Mouse (Mus musculus): ENCODE measurements around the gene Shc2. TPM values are rescaled to one million over a fixed set of nuclear protein-coding genes. Genes with fewer than 3 reads are reported as not detected.

Shc2 gene
- polyA plus RNA-seq, 1 experiment from 2014 or later, result 7.7 TPM

DNA sequence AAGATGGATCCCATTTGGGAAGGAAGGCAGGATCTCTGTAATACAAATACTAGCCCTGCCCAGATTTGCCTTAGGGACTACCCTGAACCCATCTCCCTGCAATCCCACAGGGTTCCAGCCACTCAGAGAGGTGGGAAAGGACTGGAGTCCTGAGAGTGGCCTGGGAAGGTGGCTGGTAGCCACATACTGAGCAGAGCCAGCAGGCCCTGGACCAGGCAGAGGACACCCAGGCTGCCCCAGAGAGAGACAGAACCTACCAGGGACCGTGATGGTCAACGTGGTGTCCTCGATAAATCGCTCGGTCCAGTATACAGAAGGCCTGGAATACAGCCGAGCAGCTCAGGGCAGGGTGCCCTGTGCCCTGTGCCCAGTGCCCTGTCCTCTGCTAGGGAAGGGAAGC, 52.6 kb downstream of the Shc2 start:
- H3K27me3 ChIP-seq (ENCODE audit: control insufficient read depth, insufficient read depth, low read length), result no peaks in the 10 kb centered on the region
- no peak for ATAC-seq (ENCODE audit: insufficient number of reproducible peaks, insufficient read depth, low FRiP score, low read depth)
- no peak overlapping the region for H3K4me3 ChIP-seq (ENCODE audit: low read depth, low read length)
- no peaks in the 10 kb centered on the region for H3K9me3 ChIP-seq (ENCODE audit: control insufficient read depth, low read depth, low read length)
- H3K4me1 ChIP-seq (ENCODE audit: control insufficient read depth, insufficient read depth, low read length), result no peaks in the 10 kb centered on the region
- H3K36me3 ChIP-seq (ENCODE audit: control insufficient read depth, insufficient read depth, low read length), result no peaks in the 10 kb centered on the region
- no peak overlapping the region for H3K9ac ChIP-seq (replicated peaks; ENCODE audit: low read depth, low read length)
- 89% methylated on average over 6 of the region's 6 CpGs for WGBS
- no peak overlapping the region for H3K4me2 ChIP-seq (replicated peaks; ENCODE audit: low read depth, low read length)
- no peak overlapping the region for H3K27ac ChIP-seq (ENCODE audit: low read length)

DNA sequence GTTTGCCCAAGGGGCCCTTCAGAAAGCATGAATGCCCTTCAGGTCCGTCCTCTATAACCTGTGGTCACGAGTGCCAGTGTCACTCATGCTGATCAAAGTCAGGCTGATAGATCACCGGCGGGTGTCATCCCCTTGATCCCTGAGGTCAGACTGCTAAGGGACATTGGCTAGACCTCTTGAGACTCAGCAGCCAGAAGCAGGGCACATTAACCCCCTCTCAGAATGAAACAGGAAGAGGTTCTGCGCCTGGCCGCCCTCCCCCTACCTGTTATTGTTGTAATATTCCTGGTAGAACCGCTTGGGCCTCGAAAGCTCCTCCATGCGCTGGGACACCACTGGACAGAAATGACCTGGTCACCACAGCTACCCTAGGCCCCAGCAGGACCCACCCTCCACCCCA, 53.3 kb downstream of the Shc2 start:
- WGBS, result 75% methylated on average over 9 of the region's 9 CpGs
- no peak for ATAC-seq (ENCODE audit: insufficient number of reproducible peaks, insufficient read depth, low FRiP score, low read depth)
- Histone ChIP-seq H3K27ac (ENCODE audit: low read length) (no peak overlapping the region), H3K9ac (replicated peaks; ENCODE audit: low read depth, low read length) (no peak overlapping the region), H3K27me3 (ENCODE audit: control insufficient read depth, insufficient read depth, low read length) (no peaks in the 10 kb centered on the region), H3K36me3 (ENCODE audit: control insufficient read depth, insufficient read depth, low read length) (no peaks in the 10 kb centered on the region), H3K9me3 (ENCODE audit: control insufficient read depth, low read depth, low read length) (no peaks in the 10 kb centered on the region), H3K4me3 (ENCODE audit: low read depth, low read length) (no peak overlapping the region), H3K4me2 (replicated peaks; ENCODE audit: low read depth, low read length) (no peak overlapping the region), H3K4me1 (ENCODE audit: control insufficient read depth, insufficient read depth, low read length) (no peaks in the 10 kb centered on the region)

DNA sequence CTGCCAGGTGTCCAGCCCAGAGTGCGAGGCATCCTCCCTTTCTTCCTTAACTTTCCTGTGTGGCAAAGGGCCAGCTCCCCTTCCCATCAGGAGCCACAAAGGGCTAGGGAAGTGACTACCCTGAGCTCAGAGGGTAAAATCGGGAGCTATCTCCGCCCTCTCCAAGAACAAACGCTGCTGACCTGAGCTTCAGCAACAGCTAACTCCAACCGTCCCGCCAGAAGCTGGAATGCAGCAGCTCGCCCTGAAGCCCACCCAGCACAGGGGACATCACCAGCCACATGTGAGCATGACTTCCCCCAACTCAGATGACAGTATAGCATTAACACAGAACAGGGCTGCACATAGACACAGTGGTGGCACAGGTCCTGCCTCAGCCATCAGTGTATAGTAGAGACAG, 53.7 kb downstream of the Shc2 start:
- H3K4me2 ChIP-seq (replicated peaks; ENCODE audit: low read depth, low read length), result no peak overlapping the region
- H3K4me1 ChIP-seq (ENCODE audit: control insufficient read depth, insufficient read depth, low read length), result no peaks in the 10 kb centered on the region
- no peaks in the 10 kb centered on the region for H3K9me3 ChIP-seq (ENCODE audit: control insufficient read depth, low read depth, low read length)
- no peaks in the 10 kb centered on the region for H3K27me3 ChIP-seq (ENCODE audit: control insufficient read depth, insufficient read depth, low read length)
- 56% methylated on average over 7 of the region's 7 CpGs for WGBS
- no peaks in the 10 kb centered on the region for H3K36me3 ChIP-seq (ENCODE audit: control insufficient read depth, insufficient read depth, low read length)
- no peak overlapping the region for H3K9ac ChIP-seq (replicated peaks; ENCODE audit: low read depth, low read length)
- no peak for ATAC-seq (ENCODE audit: insufficient number of reproducible peaks, insufficient read depth, low FRiP score, low read depth)
- no peak overlapping the region for H3K27ac ChIP-seq (ENCODE audit: low read length)
- no peak overlapping the region for H3K4me3 ChIP-seq (ENCODE audit: low read depth, low read length)

DNA sequence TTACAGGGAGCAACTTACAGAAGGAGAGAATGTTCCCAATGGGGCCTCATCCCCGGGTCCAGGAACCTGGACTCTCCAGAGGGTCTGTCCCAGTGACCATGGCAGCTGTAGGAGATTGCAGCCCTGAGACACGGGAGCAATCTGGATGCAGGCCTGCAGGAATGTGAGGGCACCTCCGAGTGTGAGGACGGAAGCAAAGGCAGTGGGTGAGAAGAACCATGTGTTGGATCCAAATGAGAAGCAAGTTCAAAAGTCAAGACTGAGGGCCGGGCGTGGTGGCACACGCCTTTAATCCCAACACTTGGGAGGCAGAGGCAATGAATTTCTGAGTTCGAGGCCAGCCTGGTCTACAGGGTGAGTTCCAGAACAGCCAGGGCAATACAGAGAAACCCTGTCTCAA, 56.2 kb downstream of the Shc2 start:
- no peak for ATAC-seq (ENCODE audit: insufficient number of reproducible peaks, insufficient read depth, low FRiP score, low read depth)
- 80% methylated on average over 8 of the region's 8 CpGs for WGBS
- H3K4me3 ChIP-seq (ENCODE audit: low read depth, low read length), result no peak overlapping the region
- no peaks in the 10 kb centered on the region for H3K9me3 ChIP-seq (ENCODE audit: control insufficient read depth, low read depth, low read length)
- no peak overlapping the region for H3K4me2 ChIP-seq (replicated peaks; ENCODE audit: low read depth, low read length)
- no peaks in the 10 kb centered on the region for H3K27me3 ChIP-seq (ENCODE audit: control insufficient read depth, insufficient read depth, low read length)
- H3K36me3 ChIP-seq (ENCODE audit: control insufficient read depth, insufficient read depth, low read length), result no peaks in the 10 kb centered on the region
- H3K27ac ChIP-seq (ENCODE audit: low read length), result no peak overlapping the region
- H3K9ac ChIP-seq (replicated peaks; ENCODE audit: low read depth, low read length), result no peak overlapping the region
- no peaks in the 10 kb centered on the region for H3K4me1 ChIP-seq (ENCODE audit: control insufficient read depth, insufficient read depth, low read length)

DNA sequence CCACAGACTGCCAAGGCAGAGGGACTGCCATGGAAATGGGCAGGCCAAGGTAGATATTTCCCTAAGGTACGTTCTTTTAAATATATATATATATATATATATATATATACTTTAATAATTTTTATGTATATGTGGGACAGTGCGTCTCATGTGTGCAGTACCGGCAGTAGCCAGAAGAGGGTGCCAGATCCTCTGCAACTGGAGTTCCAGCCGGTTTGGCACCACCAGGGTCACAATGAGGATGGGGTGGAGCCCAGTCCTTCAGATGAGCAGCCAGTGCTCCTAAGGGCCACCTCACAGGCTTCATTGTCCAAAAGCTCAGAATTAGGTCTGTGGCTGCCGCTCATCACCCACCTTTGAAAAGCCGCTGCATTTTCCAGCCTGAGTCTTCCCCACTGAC, 56.9 kb downstream of the Shc2 start:
- no peaks in the 10 kb centered on the region for H3K36me3 ChIP-seq (ENCODE audit: control insufficient read depth, insufficient read depth, low read length)
- no peaks in the 10 kb centered on the region for H3K9me3 ChIP-seq (ENCODE audit: control insufficient read depth, low read depth, low read length)
- H3K4me2 ChIP-seq (replicated peaks; ENCODE audit: low read depth, low read length), result no peak overlapping the region
- H3K27ac ChIP-seq (ENCODE audit: low read length), result no peak overlapping the region
- no peaks in the 10 kb centered on the region for H3K27me3 ChIP-seq (ENCODE audit: control insufficient read depth, insufficient read depth, low read length)
- H3K4me1 ChIP-seq (ENCODE audit: control insufficient read depth, insufficient read depth, low read length), result no peaks in the 10 kb centered on the region
- 43% methylated on average over 6 of the region's 6 CpGs for WGBS
- H3K4me3 ChIP-seq (ENCODE audit: low read depth, low read length), result no peak overlapping the region
- ATAC-seq (ENCODE audit: insufficient number of reproducible peaks, insufficient read depth, low FRiP score, low read depth), result no peak
- no peak overlapping the region for H3K9ac ChIP-seq (replicated peaks; ENCODE audit: low read depth, low read length)

DNA sequence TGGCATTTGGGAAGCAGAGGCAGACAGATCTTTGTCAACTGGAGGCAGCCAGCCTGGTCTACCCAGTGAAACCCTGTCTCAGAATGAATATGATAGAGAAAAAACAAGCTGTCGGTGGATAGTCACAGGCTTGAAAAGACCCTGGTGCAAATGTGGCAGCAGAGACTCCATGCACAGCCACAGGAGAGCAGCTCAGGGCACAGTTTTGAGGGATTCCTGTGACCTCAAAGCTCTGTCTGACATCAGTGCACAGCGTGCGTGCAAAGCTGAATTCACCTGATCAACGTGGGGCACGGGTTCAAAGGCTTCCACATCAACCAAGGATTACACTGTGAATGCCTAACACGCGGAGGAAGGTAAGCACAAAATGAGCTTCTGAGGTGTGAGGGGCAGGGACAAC, 57.4 kb downstream of the Shc2 start:
- Histone ChIP-seq H3K9me3 (ENCODE audit: control insufficient read depth, low read depth, low read length) (no peaks in the 10 kb centered on the region), H3K4me2 (replicated peaks; ENCODE audit: low read depth, low read length) (no peak overlapping the region), H3K27me3 (ENCODE audit: control insufficient read depth, insufficient read depth, low read length) (no peaks in the 10 kb centered on the region), H3K36me3 (ENCODE audit: control insufficient read depth, insufficient read depth, low read length) (no peaks in the 10 kb centered on the region), H3K27ac (ENCODE audit: low read length) (no peak overlapping the region), H3K4me3 (ENCODE audit: low read depth, low read length) (no peak overlapping the region), H3K9ac (replicated peaks; ENCODE audit: low read depth, low read length) (no peak overlapping the region), H3K4me1 (ENCODE audit: control insufficient read depth, insufficient read depth, low read length) (no peaks in the 10 kb centered on the region)
- no peak for ATAC-seq (ENCODE audit: insufficient number of reproducible peaks, insufficient read depth, low FRiP score, low read depth)
- WGBS, result 71% methylated on average over 7 of the region's 7 CpGs

DNA sequence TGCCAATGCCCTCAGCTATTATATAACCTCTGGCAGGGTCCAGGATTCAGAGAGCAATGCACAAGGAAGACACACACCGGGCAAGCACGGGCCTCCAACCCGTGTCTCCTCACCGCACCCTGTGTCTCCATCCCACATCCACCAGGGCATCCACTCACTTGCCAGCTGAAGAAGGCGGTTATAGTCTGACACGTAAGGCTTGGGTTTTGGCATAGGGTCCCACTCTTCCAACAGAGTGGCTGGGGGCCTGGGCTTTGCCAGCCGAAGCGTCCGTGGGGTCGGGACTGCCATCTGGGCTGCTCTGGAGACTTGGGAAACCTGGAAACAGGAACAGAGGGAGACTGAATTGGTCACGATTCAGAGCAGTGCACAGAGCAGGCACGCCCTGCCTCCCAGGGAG, 57.9 kb downstream of the Shc2 start:
- H3K27me3 ChIP-seq (ENCODE audit: control insufficient read depth, insufficient read depth, low read length), result no peaks in the 10 kb centered on the region
- no peak overlapping the region for H3K4me3 ChIP-seq (ENCODE audit: low read depth, low read length)
- H3K27ac ChIP-seq (ENCODE audit: low read length), result no peak overlapping the region
- H3K36me3 ChIP-seq (ENCODE audit: control insufficient read depth, insufficient read depth, low read length), result no peaks in the 10 kb centered on the region
- no peaks in the 10 kb centered on the region for H3K9me3 ChIP-seq (ENCODE audit: control insufficient read depth, low read depth, low read length)
- no peaks in the 10 kb centered on the region for H3K4me1 ChIP-seq (ENCODE audit: control insufficient read depth, insufficient read depth, low read length)
- ATAC-seq (ENCODE audit: insufficient number of reproducible peaks, insufficient read depth, low FRiP score, low read depth), result no peak
- H3K9ac ChIP-seq (replicated peaks; ENCODE audit: low read depth, low read length), result no peak overlapping the region
- H3K4me2 ChIP-seq (replicated peaks; ENCODE audit: low read depth, low read length), result no peak overlapping the region
- WGBS, result 80% methylated on average over 12 of the region's 12 CpGs

DNA sequence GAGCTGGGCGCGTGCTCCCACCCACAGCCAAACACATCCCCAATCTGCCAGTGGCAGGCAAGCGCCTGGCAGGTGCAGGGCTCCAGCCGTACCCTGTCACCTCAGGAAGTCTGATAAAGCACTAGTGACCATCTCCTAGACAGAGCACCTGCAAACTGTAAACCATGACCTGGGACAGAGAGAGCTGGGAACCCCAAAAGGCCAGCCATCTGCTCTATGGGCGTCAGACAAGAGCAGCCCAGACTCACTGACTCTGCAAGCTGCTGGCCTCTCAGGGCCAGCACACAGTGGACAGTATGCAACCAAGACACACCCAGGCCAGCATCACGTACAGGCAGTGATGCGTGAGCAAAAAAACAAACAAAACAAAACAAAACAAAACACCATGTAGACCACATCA, 58.8 kb downstream of the Shc2 start:
- no peak overlapping the region for H3K9ac ChIP-seq (replicated peaks; ENCODE audit: low read depth, low read length)
- no peak overlapping the region for H3K4me3 ChIP-seq (ENCODE audit: low read depth, low read length)
- H3K27me3 ChIP-seq (ENCODE audit: control insufficient read depth, insufficient read depth, low read length), result no peaks in the 10 kb centered on the region
- no peak for ATAC-seq (ENCODE audit: insufficient number of reproducible peaks, insufficient read depth, low FRiP score, low read depth)
- no peaks in the 10 kb centered on the region for H3K4me1 ChIP-seq (ENCODE audit: control insufficient read depth, insufficient read depth, low read length)
- no peaks in the 10 kb centered on the region for H3K36me3 ChIP-seq (ENCODE audit: control insufficient read depth, insufficient read depth, low read length)
- H3K27ac ChIP-seq (ENCODE audit: low read length), result no peak overlapping the region
- no peaks in the 10 kb centered on the region for H3K9me3 ChIP-seq (ENCODE audit: control insufficient read depth, low read depth, low read length)
- H3K4me2 ChIP-seq (replicated peaks; ENCODE audit: low read depth, low read length), result no peak overlapping the region
- WGBS, result 74% methylated on average over 7 of the region's 7 CpGs

DNA sequence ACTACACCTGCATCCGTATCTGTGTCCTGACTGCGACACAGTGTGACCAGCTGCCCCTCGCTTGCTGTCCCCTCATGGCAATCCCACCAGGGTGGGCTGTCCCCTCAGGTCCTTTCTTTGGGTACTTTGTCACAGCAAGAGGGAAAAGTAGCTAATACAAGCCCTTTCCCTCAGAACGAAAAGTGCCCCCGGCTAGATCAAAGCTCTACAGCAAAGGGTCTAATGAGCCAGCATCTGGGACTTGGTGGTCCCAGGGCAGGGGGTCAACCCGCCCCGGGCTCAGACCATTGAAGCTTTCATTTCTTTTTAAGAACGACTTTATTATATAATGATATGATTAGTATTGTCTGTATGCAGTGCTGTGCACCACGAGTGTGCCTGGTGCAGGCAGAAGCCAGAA, 59.4 kb downstream of the Shc2 start:
- H3K27ac ChIP-seq (ENCODE audit: low read length), result no peak overlapping the region
- no peak overlapping the region for H3K9ac ChIP-seq (replicated peaks; ENCODE audit: low read depth, low read length)
- no peaks in the 10 kb centered on the region for H3K27me3 ChIP-seq (ENCODE audit: control insufficient read depth, insufficient read depth, low read length)
- 73% methylated on average over 9 of the region's 9 CpGs for WGBS
- no peak overlapping the region for H3K4me3 ChIP-seq (ENCODE audit: low read depth, low read length)
- no peaks in the 10 kb centered on the region for H3K9me3 ChIP-seq (ENCODE audit: control insufficient read depth, low read depth, low read length)
- no peak overlapping the region for H3K4me2 ChIP-seq (replicated peaks; ENCODE audit: low read depth, low read length)
- no peaks in the 10 kb centered on the region for H3K4me1 ChIP-seq (ENCODE audit: control insufficient read depth, insufficient read depth, low read length)
- H3K36me3 ChIP-seq (ENCODE audit: control insufficient read depth, insufficient read depth, low read length), result no peaks in the 10 kb centered on the region
- ATAC-seq (ENCODE audit: insufficient number of reproducible peaks, insufficient read depth, low FRiP score, low read depth), result no peak

Measured in stomach, embryonic 14.5 days (tissue).